Mouse (Mus musculus) heart, postnatal 0 days (tissue): ENCODE measurements around the gene Zfp26. TPM values are rescaled to one million over a fixed set of nuclear protein-coding genes. Genes with fewer than 3 reads are reported as not detected.
A peak's percentile ranks its signal among the peaks of the same experiment; 100 is the strongest.

ENCODE experiments used
- ATAC-seq: fragments of 200-750 bp; cut with Nextera tagmentation; 2 replicates; pipeline ENCODE4 v1.8.0; 2017; ENCODE audit warnings: low read depth, moderate number of reproducible peaks, moderate library complexity; ENCODE audit not compliant: insufficient read depth
- DNase-seq: peaks from one replicate; pipeline ENCODE4 v3.0.0-alpha.2; 2016; ENCODE audit warnings: low spot score
- H3K27ac ChIP-seq: fragments of 300-500 bp; sonication (generic); 2 replicates; pipeline ENCODE4 v1.5.1; 2014; ENCODE audit warnings: low read depth, mild to moderate bottlenecking
- H3K27me3 ChIP-seq: fragments of 300-500 bp; sonication (generic); 2 replicates; pipeline ENCODE4 v1.6.1; 2014; ENCODE audit warnings: low read length, mixed read lengths; ENCODE audit not compliant: control insufficient read depth, insufficient read depth
- H3K36me3 ChIP-seq: fragments of 300-500 bp; sonication (generic); replicated peaks from 2 replicates; pipeline ENCODE4 v1.6.1; 2014; ENCODE audit warnings: low read length, mixed read lengths; ENCODE audit not compliant: control insufficient read depth, insufficient read depth
- H3K4me1 ChIP-seq: fragments of 300-500 bp; sonication (generic); 2 replicates; pipeline ENCODE4 v1.6.1; 2014; ENCODE audit warnings: antibody characterized with exemption; ENCODE audit not compliant: control insufficient read depth, insufficient read depth
- H3K4me2 ChIP-seq: fragments of 300-500 bp; sonication (generic); 2 replicates; pipeline ENCODE4 v1.6.1; 2014; ENCODE audit warnings: low read depth, mild to moderate bottlenecking, low read length, moderate library complexity
- H3K4me3 ChIP-seq: fragments of 300-500 bp; sonication (generic); 2 replicates; pipeline ENCODE4 v1.5.1; 2014; ENCODE audit warnings: low read depth, low read length
- H3K9ac ChIP-seq: fragments of 300-500 bp; sonication (generic); replicated peaks from 2 replicates; pipeline ENCODE4 v1.6.1; 2014; ENCODE audit warnings: low read depth, low read length, mixed read lengths
- H3K9me3 ChIP-seq: fragments of 300-500 bp; sonication (generic); replicated peaks from 2 replicates; pipeline ENCODE4 v1.6.1; 2016; ENCODE audit warnings: low read length; ENCODE audit not compliant: control insufficient read depth
- CTCF ChIP-seq: IDR thresholded peaks from 2 replicates; pipeline ENCODE4 v1.5.1; 2016; ENCODE audit warnings: antibody characterized with exemption, control low read depth, low read depth
- EP300 ChIP-seq: IDR thresholded peaks from 2 replicates; pipeline ENCODE4 v1.6.1; 2016; ENCODE audit warnings: antibody characterized with exemption, low read depth
- WGBS: fragments of 180-500 bp; shearing (Covaris S2); extraction: QIAGEN DNeasy Blood & Tissue Kit; methylation state at CpG from one replicate; pipeline ENCODE4 v1.1.7; 2014; 5-methylcytosine and 5-hydroxymethylcytosine counted together
- polyA plus RNA-seq: library from polyadenylated mRNA; unstranded; fragments of >200 nt; fragmentation: Nextera tagmentation; extraction: Ambion mirVana; gene quantifications from 2 replicates; pipeline ENCODE4 v1.2.1, GENCODE M21; 2015
- total RNA-seq: library from RNA; depleted of rRNA; stranded (reverse); fragments of >200 nt; gene quantifications from 2 replicates; pipeline ENCODE4 v1.2.3, GENCODE M21; 2014; ENCODE audit warnings: low replicate concordance

Zfp26 gene
- total and polyA plus RNA-seq, 2 experiments from 2014 or later = 5.7 to 10.0 TPM

DNA sequence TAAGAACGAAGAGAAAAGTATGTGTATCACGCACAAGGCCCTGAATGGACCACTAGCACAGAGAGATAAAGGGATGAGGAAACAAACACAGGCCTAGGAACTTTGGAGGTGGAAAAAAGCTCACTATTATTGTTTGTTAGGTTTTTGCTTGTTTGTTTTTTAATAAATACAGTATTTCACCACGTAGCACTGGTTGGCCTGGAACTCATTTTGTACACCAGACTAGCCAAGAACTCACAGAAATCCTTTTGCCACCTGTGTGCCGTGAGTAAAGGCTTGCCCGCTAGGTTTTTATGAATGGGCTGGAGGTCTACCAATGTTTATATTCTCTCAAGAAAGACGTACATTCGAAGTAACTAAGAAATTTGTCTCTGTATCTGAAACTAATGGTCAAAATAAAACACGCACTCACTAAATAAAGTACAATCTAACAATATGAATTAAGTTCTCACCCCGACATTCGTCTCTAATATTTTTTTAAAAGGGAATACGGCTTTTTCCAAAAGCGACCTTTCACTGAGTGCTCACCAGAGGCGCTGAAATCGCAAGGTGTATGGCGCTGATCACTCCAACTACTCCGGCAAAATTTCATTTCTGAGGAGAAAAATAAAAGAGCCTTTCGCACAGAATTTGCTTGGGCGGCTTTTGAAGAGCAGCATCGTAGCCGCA lies 32.0 kb upstream of the Zfp26 start:
- H3K4me3 ChIP-seq = peak overlapping the region; percentile 71
- peak overlapping the region; percentile 91 for H3K27ac ChIP-seq
- H3K4me2 ChIP-seq = peak overlapping the region; percentile 87
- no peaks in the 10 kb centered on the region for H3K9me3 ChIP-seq
- H3K9ac ChIP-seq = peak overlapping the region; percentile 75
- ATAC-seq = no peak
- 6% methylated on average over 20 of the region's 20 CpGs for WGBS
- no peaks in the 10 kb centered on the region for H3K27me3 ChIP-seq
- peaks cover 4% of the 10 kb centered on the region for H3K4me1 ChIP-seq
- no peak for TF ChIP-seq EP300
- TF ChIP-seq CTCF = no peak
- peaks cover 3% of the 10 kb centered on the region for H3K36me3 ChIP-seq
- no peak for DNase-seq

DNA sequence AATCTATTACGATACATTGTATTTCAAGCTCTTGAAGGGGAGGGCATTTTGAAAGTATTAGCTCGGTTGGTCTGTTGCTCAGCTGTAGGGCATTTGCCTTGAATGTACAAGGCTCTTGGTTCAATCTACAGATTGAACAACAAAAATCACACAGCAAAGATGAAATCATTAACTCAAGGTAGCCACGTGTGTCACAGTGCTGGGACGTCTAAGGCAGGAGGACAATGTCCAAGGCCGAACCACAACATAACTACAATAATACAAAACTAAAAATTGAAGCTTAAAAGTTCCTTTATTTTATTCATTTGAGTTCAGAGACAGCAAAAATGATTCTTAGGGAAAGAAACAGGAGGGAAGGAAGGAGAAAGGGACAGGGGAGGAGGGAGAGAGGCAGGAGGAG lies 29.6 kb upstream of the Zfp26 start:
- Histone ChIP-seq H3K9ac (no peak overlapping the region), H3K27ac (no peak overlapping the region), H3K4me1 (peaks cover 4% of the 10 kb centered on the region), H3K36me3 (peaks cover 19% of the 10 kb centered on the region), H3K9me3 (no peaks in the 10 kb centered on the region), H3K4me2 (no peak overlapping the region), H3K27me3 (no peaks in the 10 kb centered on the region), H3K4me3 (no peak overlapping the region)
- 87% methylated on average over 5 of the region's 5 CpGs for WGBS
- ATAC-seq (no peak), DNase-seq (no peak)
- TF ChIP-seq EP300 (no peak), CTCF (no peak)

DNA sequence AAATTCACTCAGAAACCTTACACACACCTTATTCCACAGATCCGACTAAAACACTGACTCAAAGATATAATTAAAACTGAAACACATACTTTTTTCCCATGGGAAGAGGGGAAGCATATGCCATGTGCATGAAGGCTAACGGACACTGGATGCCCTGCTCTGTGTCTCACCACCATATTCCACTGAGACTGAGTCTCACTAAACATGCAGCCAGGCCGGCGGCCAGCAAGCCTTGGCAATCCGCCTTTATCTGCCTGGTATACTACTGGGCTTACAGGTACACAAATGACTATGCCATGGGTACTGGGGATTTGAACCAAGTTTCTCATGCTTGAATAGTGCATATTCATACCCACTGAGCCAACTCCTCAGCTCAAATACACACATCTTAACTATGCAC lies 19.4 kb upstream of the Zfp26 start:
- no peak for TF ChIP-seq EP300
- TF ChIP-seq CTCF = no peak
- DNase-seq (no peak), ATAC-seq (no peak)
- H3K4me3 ChIP-seq = no peak overlapping the region
- H3K4me2 ChIP-seq = no peak overlapping the region
- no peak overlapping the region for H3K27ac ChIP-seq
- H3K27me3 ChIP-seq = no peaks in the 10 kb centered on the region
- no peaks in the 10 kb centered on the region for H3K9me3 ChIP-seq
- peaks cover 54% of the 10 kb centered on the region for H3K36me3 ChIP-seq
- no peaks in the 10 kb centered on the region for H3K4me1 ChIP-seq
- no peak overlapping the region for H3K9ac ChIP-seq
- 83% methylated on average over 5 of the region's 5 CpGs for WGBS

DNA sequence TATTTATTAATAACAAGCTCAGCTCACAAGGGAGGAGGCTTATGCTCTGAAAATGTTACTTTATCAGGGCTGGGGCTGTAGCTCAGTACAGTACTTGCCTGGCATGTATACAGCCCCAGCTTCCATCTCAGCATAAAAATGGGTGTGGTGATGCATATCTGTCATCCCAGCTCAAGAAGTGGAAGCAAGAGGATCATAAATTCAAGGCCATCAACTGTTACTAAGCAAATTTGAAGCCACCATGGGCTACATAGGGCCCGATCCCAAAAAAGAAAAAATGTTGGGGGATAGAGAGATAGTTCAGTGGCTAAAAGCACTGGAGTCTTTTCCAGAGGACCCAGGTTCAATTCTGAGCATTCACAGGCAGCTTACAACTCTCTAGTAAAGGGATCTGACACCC lies 16.7 kb upstream of the Zfp26 start:
- no peak overlapping the region for H3K4me2 ChIP-seq
- WGBS = 87% methylated on average over 1 of the region's 1 CpGs
- ATAC-seq (no peak), DNase-seq (no peak)
- H3K27me3 ChIP-seq = no peaks in the 10 kb centered on the region
- no peaks in the 10 kb centered on the region for H3K4me1 ChIP-seq
- peaks cover 4% of the 10 kb centered on the region; the same call in 1 of the 2 replicates for H3K9me3 ChIP-seq
- H3K4me3 ChIP-seq = no peak overlapping the region
- no peak overlapping the region for H3K27ac ChIP-seq
- no peak overlapping the region for H3K9ac ChIP-seq
- H3K36me3 ChIP-seq = peaks cover 61% of the 10 kb centered on the region
- TF ChIP-seq EP300 (no peak), CTCF (no peak)

DNA sequence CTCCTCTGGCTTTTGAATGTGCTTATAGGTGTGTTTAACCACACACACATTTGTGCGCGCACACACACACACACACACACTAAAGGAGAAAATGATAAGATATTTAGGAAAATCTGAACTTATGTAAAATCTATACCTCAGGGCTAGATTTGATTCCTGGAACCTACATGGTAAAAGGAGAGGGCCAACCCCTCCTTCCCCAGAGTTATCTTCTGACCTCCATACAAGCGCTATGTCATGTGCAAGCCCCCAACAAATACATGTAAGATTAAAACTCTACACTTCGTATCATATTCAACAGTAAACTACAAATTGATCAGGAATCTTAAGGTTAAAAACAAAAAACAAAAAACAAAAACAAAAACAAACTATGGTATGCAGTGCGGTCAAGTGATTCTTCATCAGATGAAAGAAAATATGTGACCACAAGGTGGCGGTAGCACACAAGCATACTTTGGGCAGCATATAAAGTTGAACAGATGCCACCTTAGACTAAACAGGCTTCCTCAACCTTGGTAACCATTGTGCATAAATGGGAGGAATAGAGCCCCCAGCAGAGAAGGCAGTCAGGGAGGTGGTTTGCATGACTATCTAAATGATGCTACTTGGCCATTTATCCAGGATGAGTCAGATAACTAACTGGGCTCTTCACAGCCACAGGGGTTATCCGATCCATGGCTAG lies 6.9 kb upstream of the Zfp26 start:
- H3K9me3 ChIP-seq = peaks cover 30% of the 10 kb centered on the region
- no peak overlapping the region for H3K27ac ChIP-seq
- no peaks in the 10 kb centered on the region for H3K27me3 ChIP-seq
- no peak overlapping the region for H3K4me2 ChIP-seq
- TF ChIP-seq EP300 = no peak
- peak; percentile 81 for TF ChIP-seq CTCF
- ATAC-seq (peak; percentile 44; the same call in 1 of the 2 replicates), DNase-seq (peak; percentile 61)
- H3K4me1 ChIP-seq = no peaks in the 10 kb centered on the region
- no peak overlapping the region for H3K4me3 ChIP-seq
- H3K9ac ChIP-seq = no peak overlapping the region
- WGBS = 56% methylated on average over 7 of the region's 7 CpGs
- peaks cover 34% of the 10 kb centered on the region for H3K36me3 ChIP-seq
